Mouse (Mus musculus) frontal cortex, adult (tissue): ENCODE data around the gene Bbc3.
A peak's percentile ranks its signal among the peaks of the same experiment; 100 is the strongest.
"Not testable (repeated sequence)": the region's sequence is repeated elsewhere in the genome, so short reads cannot be mapped to it uniquely, and the experiment has no call there.

Experiments used
- ATAC-seq: cut with Nextera tagmentation; 2 replicates; pipeline ENCODE4 v1.9.2; 2017; ENCODE audit warnings: mild to moderate bottlenecking, moderate library complexity, mixed read lengths; ENCODE audit not compliant: low TSS enrichment

The Bbc3 gene

DNA sequence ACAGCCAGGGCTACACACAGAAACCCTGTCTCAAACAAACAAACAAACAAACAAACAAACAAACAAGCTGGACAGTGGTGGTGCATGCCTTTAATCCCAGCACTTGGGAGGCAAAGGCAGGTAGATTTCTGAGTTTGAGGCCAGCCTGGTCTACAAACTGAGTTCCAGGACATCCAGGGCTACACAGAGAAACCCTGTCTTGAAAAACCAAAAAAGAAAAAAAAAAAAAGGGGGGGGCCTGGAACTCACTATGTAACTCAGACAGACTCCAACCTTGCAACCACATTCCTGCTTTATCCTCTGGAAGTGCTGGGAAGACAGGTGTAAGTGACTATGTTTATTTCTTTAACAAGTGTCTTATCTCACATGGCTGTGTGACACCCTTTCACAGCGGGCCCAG lies at the start of gene Bbc3:
Gene Bbc3 (plus strand): TSS at position 301 of the 400 bp plus-strand sequence.
- not testable (repeated sequence) for ATAC-seq

DNA sequence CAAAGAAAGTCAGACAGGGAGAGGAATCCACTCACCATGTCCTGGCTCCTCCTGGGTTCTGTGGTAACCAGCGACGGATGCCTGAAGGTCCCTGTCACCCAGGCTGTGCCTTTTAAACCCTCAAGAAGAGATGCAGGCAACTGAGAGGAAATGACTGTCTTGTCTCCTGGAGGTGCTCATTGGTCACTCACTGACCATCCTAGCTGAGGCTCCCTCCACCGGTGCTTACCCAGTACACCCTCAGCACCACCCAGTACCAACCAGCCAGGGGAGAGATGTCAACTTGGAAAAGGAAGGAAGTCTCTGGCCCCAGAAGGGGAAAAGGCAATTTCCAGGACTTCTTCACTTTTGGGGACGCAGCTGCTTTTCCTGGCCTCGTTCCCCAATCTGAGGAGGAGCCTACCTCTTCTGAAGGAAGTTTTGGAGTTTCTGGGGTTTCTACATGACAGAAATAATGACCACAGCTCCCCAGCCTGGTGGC lies 49.0 kb upstream of the Bbc3 start, which contains the start of gene C5ar1:
Gene C5ar1 (minus strand): TSS at position 431 of the 481 bp plus-strand sequence.
- no peak for ATAC-seq

DNA sequence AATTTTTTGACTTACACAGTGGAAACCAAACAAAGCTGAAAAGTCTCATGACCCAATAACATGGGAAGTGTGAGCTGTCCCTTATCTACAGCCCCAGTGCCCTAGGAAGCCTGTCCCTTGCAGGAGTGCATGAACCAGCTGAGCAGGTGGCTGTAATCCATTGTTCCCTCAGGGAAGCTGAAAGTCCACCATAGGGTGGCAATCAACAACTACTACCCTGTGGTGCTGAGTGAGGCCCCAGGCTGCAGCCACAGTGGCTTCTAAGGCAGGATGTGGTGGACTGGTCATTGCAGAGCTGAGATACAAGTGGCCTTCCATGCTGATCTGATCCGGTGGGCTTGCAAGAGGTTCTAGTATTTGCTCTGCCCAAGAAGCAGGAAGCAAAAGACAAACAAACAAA lies 47.1 kb upstream of the Bbc3 start:
- no peak for ATAC-seq

DNA sequence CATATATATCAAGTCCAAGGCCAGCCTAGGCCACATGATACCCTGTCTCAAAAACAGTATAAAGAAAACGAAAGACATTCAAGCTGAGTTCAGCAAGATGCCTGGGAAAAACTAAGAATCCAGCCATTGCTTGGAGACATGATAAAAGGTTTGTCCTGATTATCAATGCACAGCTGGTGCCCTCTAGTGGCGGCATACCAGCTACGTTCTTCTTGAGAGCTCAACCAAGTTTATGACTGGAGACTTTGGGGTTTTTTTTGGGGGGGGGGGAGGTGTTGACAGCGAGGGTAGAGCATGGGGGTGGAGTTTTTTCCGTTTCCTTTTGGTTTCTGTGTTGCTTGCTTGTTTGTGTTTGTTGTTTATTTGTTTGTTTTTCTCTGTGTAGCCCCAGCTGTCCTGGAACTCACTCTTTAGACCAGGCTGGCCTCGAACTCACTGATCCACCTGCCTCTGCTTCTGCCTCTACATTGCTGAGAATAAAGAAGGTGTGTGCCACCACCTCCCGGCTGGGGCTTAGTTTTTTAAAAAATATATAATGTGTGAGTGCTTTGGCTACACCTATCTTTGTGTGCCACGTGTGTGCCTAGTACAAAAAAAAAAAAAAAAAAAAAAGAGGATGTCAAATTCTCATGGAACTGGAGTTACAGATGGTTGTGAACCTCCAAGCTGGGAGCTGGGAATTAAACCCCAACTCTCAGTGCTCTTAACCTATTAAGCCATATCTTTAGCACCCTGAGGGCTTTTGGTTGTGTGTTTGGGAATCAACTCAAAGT lies 45.0 kb upstream of the Bbc3 start:
- ATAC-seq: no peak

DNA sequence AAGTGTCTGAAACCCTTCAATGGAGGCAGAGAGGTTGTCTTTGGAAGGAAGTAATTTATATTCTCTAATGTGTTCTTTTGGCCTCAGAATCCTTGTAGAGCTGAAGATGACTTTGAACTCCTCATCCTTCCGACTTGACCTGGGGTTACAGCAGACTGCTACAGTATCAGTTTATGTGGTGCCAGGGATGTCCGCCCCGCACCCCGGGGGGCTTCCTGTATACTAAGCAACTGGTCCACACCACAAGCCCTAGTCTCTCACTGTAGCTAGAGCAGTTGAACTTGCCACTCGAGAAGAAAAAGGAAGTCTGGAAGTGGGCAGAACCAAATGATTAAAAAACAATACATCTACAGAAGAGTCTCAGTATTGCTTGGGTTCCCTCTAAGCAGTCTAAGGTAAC lies 44.4 kb upstream of the Bbc3 start:
- no peak for ATAC-seq

DNA sequence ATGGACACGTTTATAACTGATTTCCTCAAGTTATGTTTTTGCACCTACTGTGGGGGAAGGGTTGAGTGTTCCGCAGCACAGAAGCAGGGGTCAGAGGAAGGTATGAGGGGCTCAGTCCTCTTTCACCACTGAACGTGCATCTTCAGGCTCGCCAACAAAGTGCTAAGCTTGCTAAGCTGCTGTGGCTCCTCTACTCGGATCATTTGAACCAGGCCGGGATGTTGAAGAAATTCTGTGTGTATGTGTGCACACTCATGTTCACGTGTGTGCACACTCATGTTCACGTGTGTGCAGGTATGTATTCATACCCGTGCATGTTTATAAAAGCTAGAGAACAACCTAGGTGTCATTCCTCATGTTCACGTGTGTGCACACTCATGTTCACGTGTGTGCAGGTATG lies 42.3 kb upstream of the Bbc3 start:
- ATAC-seq: no peak

DNA sequence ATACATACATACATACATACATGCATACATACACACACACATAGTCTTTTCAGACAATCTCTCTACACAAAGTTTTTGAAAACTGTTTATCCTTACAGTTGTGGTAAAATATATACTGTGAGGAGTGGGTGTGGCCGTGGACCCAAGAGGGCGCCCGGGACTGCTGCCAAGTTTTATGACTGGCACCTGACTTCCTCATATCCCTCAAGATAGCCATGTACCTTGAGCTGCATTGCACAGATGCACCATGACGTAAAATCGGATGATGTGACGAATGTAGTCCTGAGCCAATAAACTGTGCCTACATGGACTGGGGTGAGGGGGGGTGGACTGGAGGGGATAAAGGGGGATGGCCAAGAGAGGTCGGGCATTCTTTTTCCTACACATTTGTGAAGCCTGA lies 41.6 kb upstream of the Bbc3 start:
- not testable (repeated sequence) for ATAC-seq

DNA sequence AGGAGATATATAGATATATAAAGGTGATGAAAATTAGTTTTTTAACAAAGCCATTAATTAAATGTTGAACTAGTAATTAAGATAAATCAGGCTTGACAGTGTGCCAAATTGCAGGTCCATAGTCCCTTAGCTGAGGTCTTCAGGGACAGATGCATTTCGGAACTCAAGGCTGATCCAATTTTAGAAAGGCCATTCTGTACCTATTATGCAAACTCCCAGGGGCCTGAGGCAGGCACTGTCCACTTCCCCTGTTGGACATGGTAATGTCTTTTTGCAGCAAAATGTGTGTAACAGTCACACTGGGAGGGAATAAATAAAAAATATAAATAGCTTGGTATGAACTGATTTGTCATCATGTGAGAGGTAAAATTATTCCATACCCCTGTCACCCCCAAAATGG lies 37.1 kb upstream of the Bbc3 start:
- no peak for ATAC-seq

DNA sequence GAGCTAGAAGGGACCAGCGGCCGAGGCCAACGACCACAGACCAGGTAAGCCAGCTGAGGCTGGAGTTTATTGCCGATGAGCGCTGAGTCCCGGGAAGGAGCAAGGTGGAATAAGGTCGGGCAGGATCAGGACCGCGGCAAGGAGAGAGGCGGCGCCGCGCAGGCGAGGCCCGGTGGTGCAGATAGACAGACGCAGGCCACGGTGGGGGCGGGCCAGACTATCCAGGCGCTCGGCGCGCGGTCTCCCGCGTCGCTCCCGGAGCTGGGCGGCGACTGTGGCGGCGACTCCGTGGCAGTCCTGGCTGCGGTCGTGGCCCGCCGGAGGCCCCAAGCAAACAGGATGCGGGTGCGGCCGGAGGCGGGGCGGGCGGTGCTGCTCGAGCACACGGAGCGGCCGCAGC lies 35.5 kb upstream of the Bbc3 start:
- peak; percentile 69 for ATAC-seq

DNA sequence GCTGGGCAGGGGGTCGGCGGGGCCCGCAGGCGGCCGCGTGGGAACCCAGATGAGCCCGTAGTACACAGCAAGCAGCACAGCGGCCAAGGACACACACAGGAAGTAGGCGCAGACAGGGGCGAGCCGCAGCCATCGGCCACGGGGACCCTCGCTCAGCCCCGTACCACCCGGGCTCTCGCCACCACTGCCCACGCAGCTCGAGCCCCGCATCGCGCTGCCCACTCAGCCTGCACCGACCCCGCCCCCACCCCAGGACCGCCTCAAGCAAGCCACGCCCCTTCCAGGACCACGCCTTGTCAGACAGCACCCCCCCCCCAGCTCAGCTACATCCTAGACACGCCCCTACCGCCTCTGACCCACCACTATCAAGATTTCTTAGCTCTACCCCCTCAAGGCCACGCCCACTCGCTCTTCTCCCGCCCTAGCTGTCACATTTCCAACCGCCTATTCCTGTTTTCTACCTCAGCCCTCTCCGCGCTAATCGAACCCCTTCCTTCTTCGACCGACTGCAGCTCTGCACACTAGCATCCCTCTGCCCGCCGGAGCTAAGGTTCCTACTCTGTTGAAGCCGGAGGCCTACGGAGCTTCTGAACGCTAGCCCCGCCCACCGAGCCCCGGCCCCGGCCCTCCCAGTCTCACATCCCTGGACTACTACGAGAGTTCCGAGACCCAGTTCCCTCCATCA lies 35.0 kb upstream of the Bbc3 start, which contains the start of gene Inafm1:
Gene Inafm1 (minus strand): TSS at position 537 of the 685 bp plus-strand sequence.
- peak; percentile 45 for ATAC-seq

DNA sequence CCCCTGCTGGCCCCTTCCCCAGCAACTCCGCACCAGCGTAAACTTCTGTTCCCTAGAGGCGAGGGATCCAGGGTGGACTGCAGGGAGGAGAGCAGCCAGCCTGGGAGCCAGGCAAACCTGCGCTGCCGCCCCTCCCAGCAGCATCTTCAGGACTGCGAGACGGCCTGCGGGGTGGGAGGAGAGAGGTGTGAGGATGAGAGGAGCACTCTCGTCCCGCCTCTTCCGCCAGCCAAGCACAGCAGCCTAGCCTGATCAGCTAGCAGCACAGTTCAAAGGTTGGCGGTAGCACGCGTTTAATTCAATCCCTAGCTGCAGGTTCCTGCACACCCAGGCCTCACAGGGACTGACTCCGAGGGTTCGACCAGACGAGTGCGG lies 34.4 kb upstream of the Bbc3 start:
- peak; percentile 56 for ATAC-seq

DNA sequence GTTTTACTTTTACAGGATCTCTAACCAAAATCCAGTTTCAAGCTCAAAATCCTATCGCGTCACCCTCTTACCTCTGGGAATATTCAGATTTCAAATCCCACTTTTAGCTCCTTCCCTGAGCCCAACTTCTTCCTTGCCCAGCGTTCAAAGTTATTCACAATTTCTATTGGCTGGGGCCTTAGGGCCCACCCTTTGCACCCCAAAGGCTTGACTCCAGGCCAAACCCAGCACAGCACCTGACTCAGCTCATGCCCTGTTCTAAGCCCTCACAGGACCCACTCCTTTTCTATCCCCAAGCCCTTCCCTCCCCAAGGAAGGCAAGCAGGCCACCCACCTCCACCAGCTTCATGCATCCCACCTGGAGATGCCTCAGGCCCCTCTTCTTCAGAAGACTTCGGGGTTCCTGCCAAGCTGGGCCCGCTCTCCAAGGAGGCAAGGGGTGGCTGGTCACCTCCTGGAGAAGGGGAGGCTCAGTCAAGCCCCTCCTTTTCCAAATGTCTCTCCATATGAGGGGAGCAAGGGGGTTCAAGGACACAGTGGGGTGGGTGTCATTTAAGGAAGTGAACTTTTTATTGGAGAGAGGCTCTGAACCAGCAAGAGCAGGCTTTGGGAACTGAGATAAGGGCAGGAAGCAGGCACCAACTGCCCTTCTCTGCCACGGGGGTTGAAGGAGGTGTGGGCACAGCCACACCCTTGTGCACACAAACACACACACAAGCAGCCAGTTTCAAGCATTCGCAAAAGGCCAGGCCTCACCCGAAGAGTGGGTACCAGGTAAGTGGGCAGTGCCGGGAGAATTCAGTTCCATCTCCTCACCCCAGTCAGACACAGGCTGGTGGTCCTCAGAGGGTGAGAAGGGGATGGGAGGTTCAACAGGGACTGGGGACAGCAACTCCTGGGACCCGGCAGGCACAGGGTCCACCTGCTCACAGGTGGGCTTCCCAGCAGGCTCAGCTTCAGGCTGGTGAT lies 33.0 kb upstream of the Bbc3 start:
- no peak for ATAC-seq

DNA sequence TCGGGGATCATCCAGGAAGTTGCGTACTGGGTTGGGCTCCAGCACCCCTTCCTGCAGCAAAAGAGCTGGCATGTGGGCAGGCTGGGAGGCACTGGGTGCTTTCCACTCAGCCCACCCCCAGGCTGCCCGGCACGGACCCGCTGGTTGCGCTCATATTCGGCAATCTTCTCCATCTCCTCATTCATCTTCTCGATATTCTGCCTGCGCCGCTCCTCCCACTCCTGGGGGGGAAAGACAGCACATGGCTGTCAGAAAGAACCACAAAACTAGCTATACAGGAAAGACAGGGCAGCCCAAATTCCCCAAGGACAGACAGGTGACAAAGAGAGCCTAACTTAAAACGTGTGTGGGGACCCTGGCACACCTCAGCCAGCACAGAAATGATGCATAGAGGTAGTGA lies 27.5 kb upstream of the Bbc3 start:
- ATAC-seq: no peak

DNA sequence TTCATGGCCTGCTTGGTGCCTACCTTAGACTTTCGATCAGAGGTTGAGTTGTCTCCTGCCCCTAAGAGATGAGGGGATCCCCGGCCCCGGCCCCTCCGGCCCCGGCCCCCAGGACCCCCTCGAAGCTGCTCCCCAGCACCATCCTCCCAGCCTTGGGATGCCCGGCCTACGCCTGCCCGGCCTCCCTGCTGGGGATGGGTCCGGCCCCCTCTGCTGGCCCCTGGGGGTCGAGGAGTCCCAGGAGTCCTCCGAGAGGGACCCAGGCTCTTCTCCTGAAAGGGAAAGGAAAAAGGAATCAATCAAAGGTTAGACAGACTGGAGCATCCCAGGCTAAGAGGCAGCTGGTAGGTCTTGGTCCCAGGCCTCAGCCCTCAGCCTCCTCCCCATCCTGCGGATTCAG lies 25.9 kb upstream of the Bbc3 start:
- ATAC-seq: no peak

DNA sequence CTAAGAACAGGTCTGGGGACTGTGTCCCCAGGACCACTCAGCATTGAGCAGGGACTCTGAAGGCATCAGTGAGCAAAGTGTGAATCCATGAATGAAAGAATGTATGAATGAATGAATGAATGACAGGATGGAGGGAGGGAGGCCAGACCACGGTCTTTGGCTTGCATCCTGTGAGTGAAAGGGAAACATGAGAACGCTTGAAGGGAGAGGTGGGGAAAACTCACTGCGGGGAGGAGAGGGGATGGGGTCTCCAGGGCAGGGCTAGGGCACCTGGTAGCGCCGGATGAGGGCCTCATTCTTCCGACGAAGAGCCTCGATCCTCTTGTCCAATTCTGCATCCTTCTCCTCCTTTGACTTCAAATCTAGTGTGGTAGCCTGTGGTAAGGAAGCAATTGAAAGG lies 24.2 kb upstream of the Bbc3 start:
- no peak for ATAC-seq

DNA sequence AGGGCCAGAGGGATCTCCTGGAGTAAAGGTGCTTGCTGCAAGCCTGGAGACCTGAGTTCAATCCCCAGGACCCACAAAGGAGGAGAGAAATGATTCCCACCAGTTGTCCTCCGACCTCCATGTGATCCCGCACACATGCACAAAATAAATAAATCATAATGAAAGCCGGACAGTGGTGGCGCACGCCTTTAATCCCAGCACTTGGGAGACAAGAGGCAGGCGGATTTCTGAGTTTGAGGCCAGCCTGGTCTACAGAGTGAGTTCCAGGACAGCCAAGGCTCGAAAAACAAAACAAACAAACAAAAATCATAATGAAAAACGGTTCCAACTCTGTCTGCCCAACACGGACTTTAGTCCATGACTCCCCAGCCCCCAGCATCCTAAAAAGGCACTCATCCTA lies 23.3 kb upstream of the Bbc3 start:
- ATAC-seq: no peak

DNA sequence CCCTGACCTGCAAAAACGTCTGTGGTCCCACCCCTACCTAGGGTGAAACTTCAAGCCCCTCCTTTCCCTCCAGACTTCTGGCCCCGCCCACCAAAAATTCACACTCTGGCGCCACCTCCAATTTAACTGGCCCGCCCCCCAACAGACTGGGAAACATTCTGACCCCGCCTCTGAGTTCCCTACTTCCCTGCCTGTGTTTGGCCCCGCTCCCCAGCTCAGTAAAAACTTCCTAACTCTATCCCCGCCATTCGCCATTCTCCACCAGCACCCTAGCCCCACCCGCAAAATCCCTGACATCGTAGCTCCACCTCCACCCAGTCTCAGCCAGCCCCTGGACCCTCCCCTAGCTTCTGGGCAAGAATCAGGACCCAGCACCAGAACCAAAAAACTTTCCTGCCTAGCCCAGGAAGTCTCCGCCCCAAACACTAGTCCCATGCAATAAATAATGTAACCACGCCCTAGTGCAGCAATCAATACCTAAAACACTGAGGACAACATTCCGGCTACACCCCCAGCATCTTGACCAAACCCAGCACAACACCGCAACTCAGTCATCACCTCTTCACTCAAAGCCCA lies 22.7 kb upstream of the Bbc3 start:
- ATAC-seq: peak; percentile 32

DNA sequence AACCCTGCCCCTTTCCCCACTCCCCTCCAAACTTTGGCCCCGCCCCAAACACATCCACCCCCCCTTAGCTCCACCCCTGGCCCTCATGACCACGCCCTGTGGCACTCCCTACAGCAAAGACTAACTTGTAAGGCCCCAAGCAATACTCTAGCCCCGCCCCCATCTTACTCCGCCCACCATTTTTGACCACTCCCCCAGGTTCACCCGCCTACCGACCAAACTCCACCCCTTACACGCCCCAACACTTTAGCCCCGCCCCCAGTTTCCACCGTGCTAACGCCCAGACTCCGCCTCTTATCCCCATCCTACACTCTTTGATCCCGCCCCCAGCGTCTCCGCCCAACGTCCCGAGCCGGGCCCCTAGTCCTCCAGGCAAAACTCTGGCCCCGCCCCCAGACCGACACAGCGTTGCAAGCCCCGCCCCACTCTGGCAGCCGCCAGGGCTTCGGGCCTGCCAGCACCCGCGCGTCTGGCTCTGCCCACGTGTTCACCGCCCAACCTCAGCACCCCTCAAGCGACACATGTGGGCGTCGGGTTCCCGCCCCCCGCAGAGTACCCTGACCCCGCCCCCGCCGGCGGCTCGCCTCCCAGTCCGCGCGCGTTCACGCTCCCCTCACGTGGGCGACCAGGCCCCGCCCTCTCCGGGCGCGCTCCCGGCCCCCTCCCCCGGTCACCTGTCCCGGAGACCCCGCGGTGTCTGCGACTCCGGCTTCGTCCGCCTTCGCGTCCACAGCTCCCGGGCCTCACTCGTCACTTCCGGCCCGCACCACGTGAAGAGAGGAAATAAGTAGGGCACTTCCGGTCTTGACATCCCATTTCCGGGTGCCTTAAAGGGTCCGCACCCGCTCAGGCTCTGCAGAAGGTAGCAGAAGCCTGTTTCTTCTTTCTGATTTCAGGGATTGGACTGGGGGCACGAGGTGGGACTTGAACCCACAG lies 21.9 kb upstream of the Bbc3 start, which contains the start of gene Ccdc9:
Gene Ccdc9 (minus strand): TSS at position 770 of the 936 bp plus-strand sequence.
- ATAC-seq: peak; percentile 92

DNA sequence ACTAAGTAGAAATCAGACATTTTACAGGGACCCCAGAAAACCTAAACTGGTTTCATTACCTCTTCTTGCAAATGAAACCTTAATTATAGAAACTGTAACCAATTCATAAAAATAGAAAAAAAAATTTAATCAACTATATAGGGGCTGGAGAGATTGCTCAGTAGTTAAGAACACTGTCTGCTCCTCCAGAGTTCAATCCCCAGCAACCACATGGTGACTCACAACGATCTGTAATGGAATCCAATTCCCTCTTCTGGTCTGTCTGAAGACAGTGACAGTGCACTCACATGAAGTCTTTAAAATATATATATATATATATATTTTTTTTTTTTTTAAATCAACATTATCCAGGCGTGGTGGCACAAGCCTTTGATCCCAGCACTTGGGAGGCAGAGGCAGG lies 21.2 kb upstream of the Bbc3 start:
- ATAC-seq: no peak

DNA sequence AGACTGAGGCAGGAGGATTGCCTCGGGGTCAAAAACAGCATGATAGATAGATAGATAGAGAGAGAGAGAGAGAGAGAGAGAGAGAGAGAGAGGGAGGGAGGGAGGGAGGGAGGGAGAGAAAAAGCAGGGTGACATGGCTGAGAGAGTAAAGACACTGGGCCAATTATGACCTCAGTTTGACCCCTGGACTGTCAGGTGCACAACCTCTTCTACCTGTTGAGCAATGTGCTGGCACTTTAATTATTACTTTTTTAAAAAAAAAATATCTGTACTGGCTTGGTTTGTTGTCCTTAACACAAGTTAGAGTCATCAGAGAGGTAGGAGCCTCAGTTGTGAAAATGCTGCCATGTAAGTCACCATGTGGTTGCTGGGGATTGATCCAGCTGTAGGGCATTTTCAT lies 20.4 kb upstream of the Bbc3 start:
- no peak for ATAC-seq
